Mouse (Mus musculus) heart, postnatal 0 days (tissue): ENCODE results near the gene Plekhj1.

Experiments used
- CTCF ChIP-seq: IDR thresholded peaks from 2 replicates; pipeline ENCODE4 v1.5.1; 2016; ENCODE audit warnings: antibody characterized with exemption, control low read depth, low read depth
- EP300 ChIP-seq: IDR thresholded peaks from 2 replicates; pipeline ENCODE4 v1.6.1; 2016; ENCODE audit warnings: antibody characterized with exemption, low read depth

- TF ChIP-seq CTCF (no peak), EP300 (no peak)
These were observed 958 bp downstream of the Plekhj1 start for GRCm38 (mm10) chr10:80797186-80798149.
